Mouse (Mus musculus): ENCODE results near the gene Dnajc12. TPM values are rescaled to one million over a fixed set of nuclear protein-coding genes. Genes with fewer than 3 reads are reported as not detected.

Gene Dnajc12
- 22.2 and 29.2 TPM in 2 replicates for polyA plus RNA-seq (2015; fragmentation: Nextera tagmentation; extraction: Ambion mirVana)

DNA sequence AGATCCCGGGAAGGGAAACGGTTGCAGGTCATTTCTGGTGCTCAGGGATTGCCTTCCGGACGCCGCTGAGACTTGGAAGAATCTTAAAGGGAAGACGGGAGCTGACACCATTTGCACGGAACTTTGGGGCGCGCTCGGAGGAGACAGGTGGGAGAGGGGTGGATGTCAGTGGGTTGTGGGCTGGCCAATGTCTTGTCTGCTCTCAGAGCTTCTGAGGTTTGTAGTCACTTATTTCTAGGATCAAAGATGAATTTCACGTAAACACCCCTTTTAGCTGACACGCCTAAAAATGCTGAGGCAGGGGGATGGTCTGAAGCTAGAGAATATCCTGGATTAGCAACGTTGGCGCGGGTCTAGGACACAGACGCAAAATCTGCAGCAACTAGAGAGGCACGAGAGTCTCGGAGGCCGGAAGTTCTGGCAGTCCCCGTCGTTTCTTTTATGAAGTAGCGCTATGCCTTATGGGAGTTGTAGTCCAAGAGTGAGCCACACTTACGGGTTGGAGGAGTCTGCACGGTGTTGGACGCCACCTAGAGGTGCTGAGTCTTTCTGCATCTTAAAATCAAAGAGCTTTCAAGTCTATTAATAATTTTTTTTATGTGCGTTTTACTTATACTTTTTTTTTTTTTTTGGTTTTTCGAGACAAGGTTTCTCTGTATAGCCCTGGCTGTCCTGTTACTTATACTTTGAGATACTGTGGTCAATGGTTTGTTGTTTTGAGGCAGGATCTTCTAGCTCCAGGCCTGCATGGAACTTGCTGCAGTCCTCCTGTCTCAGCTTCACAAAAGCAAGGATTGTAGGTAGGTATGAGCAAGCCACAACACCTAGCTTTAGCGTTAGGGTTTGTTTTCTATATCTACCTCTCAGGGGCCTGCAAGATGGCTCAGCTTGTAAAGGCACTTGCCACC, at the start of gene Dnajc12:
Dnajc12 (plus strand) TSS at position 72 of the 908 bp plus-strand sequence.

DNA sequence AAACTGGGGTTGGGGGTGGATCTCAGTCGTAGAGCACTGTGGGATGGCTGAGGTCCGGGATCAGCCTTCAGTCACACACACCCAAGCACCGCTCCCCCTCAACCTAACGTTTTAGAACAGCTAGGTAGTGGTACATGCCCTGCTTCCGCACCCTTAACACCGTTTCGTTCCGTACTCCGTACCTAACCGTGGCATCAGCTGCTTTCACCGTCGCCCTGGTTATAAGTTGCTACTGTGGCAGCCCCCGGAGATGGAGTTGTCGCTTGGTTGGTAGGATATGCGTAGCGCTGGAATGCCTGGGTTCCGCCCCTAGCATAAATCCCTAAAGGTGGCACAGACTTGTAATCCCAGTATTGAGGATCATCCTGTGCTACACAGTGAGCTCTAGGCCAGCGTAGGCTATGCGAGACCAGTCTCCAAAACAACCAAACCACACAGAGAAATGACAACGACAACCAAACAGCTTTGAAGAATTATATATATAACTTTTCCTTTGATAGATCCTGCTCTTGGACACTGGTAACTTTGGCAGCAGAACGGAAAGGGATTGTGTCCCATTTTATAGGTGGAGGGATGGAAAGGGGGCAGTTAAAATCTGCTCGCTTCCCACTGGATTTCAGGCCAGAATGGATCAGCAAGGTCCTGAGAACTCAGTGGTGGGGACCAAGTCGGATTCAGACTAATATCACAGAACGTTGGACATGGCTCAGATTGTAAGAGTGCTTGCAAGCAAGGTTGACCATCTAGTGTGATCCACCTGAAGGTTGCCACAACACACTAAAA, 554 bp upstream of the Dnajc12 start, which contains the start of gene Sirt1:
Sirt1 (minus strand) TSS at position 207 of the 783 bp plus-strand sequence.

DNA sequence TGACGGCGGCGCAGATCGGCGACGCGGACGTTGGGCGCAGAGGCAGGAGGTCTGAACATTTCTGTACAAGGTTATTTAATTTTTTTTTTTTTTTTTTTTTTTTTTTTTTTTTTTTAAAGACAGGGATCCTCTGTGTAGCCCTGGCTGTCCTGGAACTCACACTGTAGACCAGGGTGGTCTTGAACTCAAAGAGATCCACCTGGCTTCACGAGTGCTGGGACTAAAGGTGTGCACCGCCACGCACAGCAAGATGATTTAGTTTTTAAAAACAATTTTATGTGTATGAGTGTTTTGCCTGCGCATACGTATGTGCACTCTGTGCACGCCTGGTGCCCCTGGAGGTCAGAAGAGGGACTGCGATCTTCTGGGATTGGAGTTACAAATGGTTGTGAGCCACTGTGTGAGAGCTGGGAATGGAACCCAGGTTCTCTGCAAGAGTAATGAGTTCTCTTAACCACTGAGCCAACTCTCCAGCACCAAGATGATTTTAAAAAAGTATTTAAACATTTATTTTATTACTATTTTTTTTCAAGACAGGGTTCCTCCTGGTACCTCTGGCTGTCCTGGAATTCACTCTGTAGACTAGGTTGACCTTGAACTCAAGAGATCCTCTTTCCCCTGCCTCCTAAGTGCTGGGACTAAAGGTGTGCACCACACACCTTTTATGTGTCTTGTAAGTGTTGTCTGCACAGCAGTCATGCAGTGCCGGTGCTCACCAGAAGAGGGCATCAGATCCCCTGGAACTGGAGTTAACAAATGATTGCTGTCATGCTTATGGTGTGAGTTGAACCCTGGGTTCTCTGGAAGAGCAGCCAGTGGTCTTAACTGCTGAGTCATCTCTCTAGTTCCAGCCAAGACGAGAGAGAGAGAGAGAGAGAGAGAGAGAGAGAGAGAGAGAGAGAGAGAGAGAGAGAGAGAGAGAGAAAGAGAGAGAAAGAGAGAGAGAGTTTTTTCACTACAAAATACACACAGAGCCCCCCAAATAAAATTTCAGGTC, 39.8 kb downstream of the Dnajc12 start, which contains the start of gene Gm7075:
Gm7075 (minus strand) TSS at position 51 of the 997 bp plus-strand sequence.

DNA sequence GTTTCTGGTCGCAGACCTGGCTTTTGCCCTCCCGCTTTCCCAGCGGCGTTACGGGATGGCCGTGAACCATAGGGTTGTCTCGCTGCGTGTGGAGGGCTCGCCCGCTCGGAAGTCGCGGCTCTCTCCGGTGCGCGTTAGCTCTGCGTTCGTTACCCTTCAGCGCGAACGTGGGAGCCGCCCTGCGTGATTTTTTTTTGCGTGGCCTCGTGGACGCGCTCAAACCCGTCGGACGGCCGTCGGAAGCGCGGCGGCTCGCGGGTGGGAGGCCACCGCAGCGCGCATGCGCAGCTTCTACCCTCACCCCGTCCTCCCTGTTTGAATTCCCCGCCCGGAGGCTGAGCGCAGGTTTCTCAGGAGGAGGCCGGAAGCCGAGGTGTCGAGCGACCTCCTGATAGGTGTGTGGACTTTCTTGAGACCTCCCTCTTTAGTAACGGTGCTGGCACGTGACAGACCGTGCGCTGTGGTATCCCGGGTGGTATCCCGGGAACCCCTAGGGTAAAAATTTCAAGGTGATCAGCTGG, 47.6 kb downstream of the Dnajc12 start, which contains the start of gene Ctnna3:
Ctnna3 (plus strand) TSS at position 314 of the 521 bp plus-strand sequence.

Other genes starting within 250 kb of the Dnajc12 start
- gene Mypn, start 178.5 kb upstream of the Dnajc12 start, polyA plus RNA-seq (2015; fragmentation: Nextera tagmentation; extraction: Ambion mirVana): 1.3 and 1.5 TPM in 2 replicates
- 18.0 and 18.2 TPM in 2 replicates for gene Herc4, start 138.6 kb upstream of the Dnajc12 start, polyA plus RNA-seq (2015; fragmentation: Nextera tagmentation; extraction: Ambion mirVana)
- gene Sirt1, start 739 bp upstream of the Dnajc12 start, polyA plus RNA-seq (2015; fragmentation: Nextera tagmentation; extraction: Ambion mirVana): 4.3 and 4.5 TPM in 2 replicates
- gene Gm7075, start 39.3 kb downstream of the Dnajc12 start, polyA plus RNA-seq (2015; fragmentation: Nextera tagmentation; extraction: Ambion mirVana): not detected in 2 replicates
- gene Ctnna3, start 47.7 kb downstream of the Dnajc12 start, polyA plus RNA-seq (2015; fragmentation: Nextera tagmentation; extraction: Ambion mirVana): 7.5 and 8.7 TPM in 2 replicates